Mouse (Mus musculus): Measurements from ENCODE around the gene Gpsm3. TPM values are rescaled to one million over a fixed set of nuclear protein-coding genes. Genes with fewer than 3 reads are reported as not detected.
A peak's percentile ranks its signal among the peaks of the same experiment; 100 is the strongest.
"Not testable (repeated sequence)": the region's sequence is repeated elsewhere in the genome, so short reads cannot be mapped to it uniquely, and the experiment has no call there.

The Gpsm3 gene
- polyA plus RNA-seq (2014; fragmentation: Nextera tagmentation; extraction: Ambion mirVana) = 19.3 and 21.4 TPM in 2 replicates

GRCm38 (mm10) chr17:34589681-34590101 lies at the start of gene Gpsm3:
Gpsm3 (plus strand) TSS chr17:34589806.
- no peak for ATAC-seq (ENCODE audit: low FRiP score, low TSS enrichment)
- H3K4me1 ChIP-seq (ENCODE audit: control insufficient read depth, insufficient read depth, low read length) = peaks cover 52% of the 10 kb centered on the region
- peak within 1 kb of the TSS; percentile 94 for H3K4me2 ChIP-seq (replicated peaks; ENCODE audit: low read depth, low read length)
- no peaks in the 10 kb centered on the region for H3K9me3 ChIP-seq (ENCODE audit: control insufficient read depth, low read length)
- peaks cover 8% of the 10 kb centered on the region; the same call in 1 of the 2 replicates for H3K36me3 ChIP-seq (ENCODE audit: control insufficient read depth, insufficient read depth, low read length)
- WGBS = 10% methylated on average over 7 of the region's 7 CpGs
- H3K27me3 ChIP-seq (ENCODE audit: control insufficient read depth, insufficient read depth, low read length) = no peaks in the 10 kb centered on the region
- H3K27ac ChIP-seq (ENCODE audit: low read depth, low read length) = peak within 1 kb of the TSS; percentile 100
- H3K9ac ChIP-seq (ENCODE audit: low read depth, low read length) = peak within 1 kb of the TSS; percentile 40; the same call in 1 of the 2 replicates
- H3K4me3 ChIP-seq (ENCODE audit: low read length) = peak within 1 kb of the TSS; percentile 88; the same call in 1 of the 2 replicates

- H3K9me3 ChIP-seq (ENCODE audit: control insufficient read depth, low read length); H3K4me2 ChIP-seq (replicated peaks; ENCODE audit: low read depth, low read length); H3K36me3 ChIP-seq (ENCODE audit: control insufficient read depth, insufficient read depth, low read length); H3K27ac ChIP-seq (ENCODE audit: low read depth, low read length); H3K27me3 ChIP-seq (ENCODE audit: control insufficient read depth, insufficient read depth, low read length); H3K9ac ChIP-seq (ENCODE audit: low read depth, low read length); H3K4me1 ChIP-seq (ENCODE audit: control insufficient read depth, insufficient read depth, low read length); H3K4me3 ChIP-seq (ENCODE audit: low read length); ATAC-seq (ENCODE audit: low FRiP score, low TSS enrichment): not testable (repeated sequence)
- 95% methylated on average over 12 of the region's 13 CpGs for WGBS
These were observed 46.0 kb upstream of the Gpsm3 start for GRCm38 (mm10) chr17:34543567-34543966.

GRCm38 (mm10) chr17:34546797-34547196 lies 42.8 kb upstream of the Gpsm3 start:
- WGBS = 95% methylated on average over 1 of the region's 1 CpGs
- ATAC-seq (ENCODE audit: low FRiP score, low TSS enrichment) = no peak
- Histone ChIP-seq H3K9ac (ENCODE audit: low read depth, low read length) (no peak overlapping the region), H3K27me3 (ENCODE audit: control insufficient read depth, insufficient read depth, low read length) (no peaks in the 10 kb centered on the region), H3K4me2 (replicated peaks; ENCODE audit: low read depth, low read length) (no peak overlapping the region), H3K27ac (ENCODE audit: low read depth, low read length) (no peak overlapping the region), H3K9me3 (ENCODE audit: control insufficient read depth, low read length) (no peaks in the 10 kb centered on the region), H3K36me3 (ENCODE audit: control insufficient read depth, insufficient read depth, low read length) (no peaks in the 10 kb centered on the region), H3K4me3 (ENCODE audit: low read length) (no peak overlapping the region), H3K4me1 (ENCODE audit: control insufficient read depth, insufficient read depth, low read length) (no peaks in the 10 kb centered on the region)

- Histone ChIP-seq H3K36me3 (ENCODE audit: control insufficient read depth, insufficient read depth, low read length) (no peaks in the 10 kb centered on the region), H3K9me3 (ENCODE audit: control insufficient read depth, low read length) (no peaks in the 10 kb centered on the region), H3K9ac (ENCODE audit: low read depth, low read length) (no peak overlapping the region), H3K4me3 (ENCODE audit: low read length) (no peak overlapping the region), H3K4me2 (replicated peaks; ENCODE audit: low read depth, low read length) (no peak overlapping the region), H3K27me3 (ENCODE audit: control insufficient read depth, insufficient read depth, low read length) (no peaks in the 10 kb centered on the region), H3K4me1 (ENCODE audit: control insufficient read depth, insufficient read depth, low read length) (no peaks in the 10 kb centered on the region), H3K27ac (ENCODE audit: low read depth, low read length) (no peak overlapping the region)
- 82% methylated on average over 4 of the region's 4 CpGs for WGBS
- ATAC-seq (ENCODE audit: low FRiP score, low TSS enrichment) = no peak
These were observed 42.0 kb upstream of the Gpsm3 start for GRCm38 (mm10) chr17:34547601-34548000.

GRCm38 (mm10) chr17:34549156-34549555 lies 40.5 kb upstream of the Gpsm3 start:
- Histone ChIP-seq H3K27ac (ENCODE audit: low read depth, low read length) (no peak overlapping the region), H3K4me1 (ENCODE audit: control insufficient read depth, insufficient read depth, low read length) (no peaks in the 10 kb centered on the region), H3K9me3 (ENCODE audit: control insufficient read depth, low read length) (no peaks in the 10 kb centered on the region), H3K27me3 (ENCODE audit: control insufficient read depth, insufficient read depth, low read length) (no peaks in the 10 kb centered on the region), H3K4me2 (replicated peaks; ENCODE audit: low read depth, low read length) (no peak overlapping the region), H3K9ac (ENCODE audit: low read depth, low read length) (no peak overlapping the region), H3K36me3 (ENCODE audit: control insufficient read depth, insufficient read depth, low read length) (no peaks in the 10 kb centered on the region), H3K4me3 (ENCODE audit: low read length) (no peak overlapping the region)
- ATAC-seq (ENCODE audit: low FRiP score, low TSS enrichment) = no peak
- WGBS = 87% methylated on average over 3 of the region's 3 CpGs

- 67% methylated on average over 2 of the region's 2 CpGs for WGBS
- H3K9me3 ChIP-seq (ENCODE audit: control insufficient read depth, low read length) = no peaks in the 10 kb centered on the region
- no peak overlapping the region for H3K4me2 ChIP-seq (replicated peaks; ENCODE audit: low read depth, low read length)
- no peaks in the 10 kb centered on the region for H3K27me3 ChIP-seq (ENCODE audit: control insufficient read depth, insufficient read depth, low read length)
- no peak for ATAC-seq (ENCODE audit: low FRiP score, low TSS enrichment)
- H3K4me3 ChIP-seq (ENCODE audit: low read length) = no peak overlapping the region
- H3K4me1 ChIP-seq (ENCODE audit: control insufficient read depth, insufficient read depth, low read length) = no peaks in the 10 kb centered on the region
- no peak overlapping the region for H3K9ac ChIP-seq (ENCODE audit: low read depth, low read length)
- no peaks in the 10 kb centered on the region for H3K36me3 ChIP-seq (ENCODE audit: control insufficient read depth, insufficient read depth, low read length)
- H3K27ac ChIP-seq (ENCODE audit: low read depth, low read length) = no peak overlapping the region
These were observed 39.8 kb upstream of the Gpsm3 start for GRCm38 (mm10) chr17:34549843-34550242.

- ATAC-seq (ENCODE audit: low FRiP score, low TSS enrichment) = 0 out of 2 replicates have a peak, but pooled peaks have one; percentile 39
- 30% methylated on average over 5 of the region's 5 CpGs for WGBS
These were observed 34.1 kb upstream of the Gpsm3 start for GRCm38 (mm10) chr17:34555483-34555882.

GRCm38 (mm10) chr17:34556406-34556805 lies 33.2 kb upstream of the Gpsm3 start:
- WGBS = 90% methylated on average over 8 of the region's 8 CpGs
- H3K4me3 ChIP-seq (ENCODE audit: low read length) = no peak overlapping the region
- H3K4me1 ChIP-seq (ENCODE audit: control insufficient read depth, insufficient read depth, low read length) = no peaks in the 10 kb centered on the region
- H3K4me2 ChIP-seq (replicated peaks; ENCODE audit: low read depth, low read length) = no peak overlapping the region
- H3K9ac ChIP-seq (ENCODE audit: low read depth, low read length) = no peak overlapping the region
- no peak for ATAC-seq (ENCODE audit: low FRiP score, low TSS enrichment)
- no peaks in the 10 kb centered on the region for H3K36me3 ChIP-seq (ENCODE audit: control insufficient read depth, insufficient read depth, low read length)
- no peaks in the 10 kb centered on the region for H3K9me3 ChIP-seq (ENCODE audit: control insufficient read depth, low read length)
- H3K27me3 ChIP-seq (ENCODE audit: control insufficient read depth, insufficient read depth, low read length) = no peaks in the 10 kb centered on the region
- no peak overlapping the region for H3K27ac ChIP-seq (ENCODE audit: low read depth, low read length)

More at GRCm38 (mm10) chr17:34555483-34555882, 34.1 kb upstream of the Gpsm3 start:
- H3K9ac ChIP-seq (ENCODE audit: low read depth, low read length) = no peak overlapping the region
- no peak overlapping the region for H3K4me3 ChIP-seq (ENCODE audit: low read length)
- no peaks in the 10 kb centered on the region for H3K4me1 ChIP-seq (ENCODE audit: control insufficient read depth, insufficient read depth, low read length)
- H3K27ac ChIP-seq (ENCODE audit: low read depth, low read length) = no peak overlapping the region
- H3K4me2 ChIP-seq (replicated peaks; ENCODE audit: low read depth, low read length) = no peak overlapping the region
- no peaks in the 10 kb centered on the region for H3K9me3 ChIP-seq (ENCODE audit: control insufficient read depth, low read length)
- no peaks in the 10 kb centered on the region for H3K27me3 ChIP-seq (ENCODE audit: control insufficient read depth, insufficient read depth, low read length)
- no peaks in the 10 kb centered on the region for H3K36me3 ChIP-seq (ENCODE audit: control insufficient read depth, insufficient read depth, low read length)

- H3K27me3 ChIP-seq (ENCODE audit: control insufficient read depth, insufficient read depth, low read length) = no peaks in the 10 kb centered on the region
- H3K27ac ChIP-seq (ENCODE audit: low read depth, low read length) = no peak overlapping the region
- WGBS = 35% methylated on average over 11 of the region's 11 CpGs
- H3K4me3 ChIP-seq (ENCODE audit: low read length) = no peak overlapping the region
- no peaks in the 10 kb centered on the region for H3K4me1 ChIP-seq (ENCODE audit: control insufficient read depth, insufficient read depth, low read length)
- ATAC-seq (ENCODE audit: low FRiP score, low TSS enrichment) = no peak
- no peaks in the 10 kb centered on the region for H3K9me3 ChIP-seq (ENCODE audit: control insufficient read depth, low read length)
- H3K4me2 ChIP-seq (replicated peaks; ENCODE audit: low read depth, low read length) = no peak overlapping the region
- H3K36me3 ChIP-seq (ENCODE audit: control insufficient read depth, insufficient read depth, low read length) = no peaks in the 10 kb centered on the region
- no peak overlapping the region for H3K9ac ChIP-seq (ENCODE audit: low read depth, low read length)
These were observed 32.2 kb upstream of the Gpsm3 start for GRCm38 (mm10) chr17:34557411-34557810.
